Mouse (Mus musculus) kidney, embryonic 14.5 days (tissue): ENCODE data around the gene OR5BS1P. TPM values are rescaled to one million over a fixed set of nuclear protein-coding genes. Genes with fewer than 3 reads are reported as not detected.
A peak's percentile ranks its signal among the peaks of the same experiment; 100 is the strongest.

ENCODE experiments used
- ATAC-seq: fragments of 200-750 bp; cut with Nextera tagmentation; 2 replicates; pipeline ENCODE4 v1.8.0; 2017; ENCODE audit warnings: moderate number of reproducible peaks, mild to moderate bottlenecking, moderate TSS enrichment, moderate library complexity; ENCODE audit not compliant: low FRiP score, low TSS enrichment
- H3K27ac ChIP-seq: fragments of 300-500 bp; sonication (generic); 2 replicates; pipeline ENCODE4 v1.5.1; 2014; ENCODE audit warnings: low read depth, mild to moderate bottlenecking, low read length, moderate library complexity, mixed read lengths
- H3K27me3 ChIP-seq: fragments of 300-500 bp; sonication (generic); 2 replicates; pipeline ENCODE4 v1.6.1; 2014; ENCODE audit warnings: mild to moderate bottlenecking, low read length; ENCODE audit not compliant: control insufficient read depth, insufficient read depth
- H3K36me3 ChIP-seq: fragments of 300-500 bp; sonication (generic); 2 replicates; pipeline ENCODE4 v1.6.1; 2014; ENCODE audit warnings: low read length, mixed read lengths; ENCODE audit not compliant: control insufficient read depth, insufficient read depth
- H3K4me1 ChIP-seq: fragments of 300-500 bp; sonication (generic); 2 replicates; pipeline ENCODE4 v1.6.1; 2014; ENCODE audit warnings: low read length, mixed read lengths; ENCODE audit not compliant: control insufficient read depth, insufficient read depth
- H3K4me2 ChIP-seq: fragments of 300-500 bp; sonication (generic); replicated peaks from 2 replicates; pipeline ENCODE4 v1.6.1; 2014; ENCODE audit warnings: low read depth, mild to moderate bottlenecking, low read length
- H3K4me3 ChIP-seq: fragments of 300-500 bp; sonication (generic); 2 replicates; pipeline ENCODE4 v1.5.1; 2014; ENCODE audit warnings: mild to moderate bottlenecking, low read length
- H3K9ac ChIP-seq: fragments of 300-500 bp; sonication (generic); 2 replicates; pipeline ENCODE4 v1.6.1; 2014; ENCODE audit warnings: low read depth, mild to moderate bottlenecking, low read length, moderate library complexity
- H3K9me3 ChIP-seq: fragments of 300-500 bp; sonication (generic); 2 replicates; pipeline ENCODE4 v1.6.1; 2016; ENCODE audit warnings: low read length; ENCODE audit not compliant: control insufficient read depth
- WGBS: fragments of 180-500 bp; shearing (Covaris S2); extraction: QIAGEN DNeasy Blood & Tissue Kit; methylation state at CpG from one replicate; pipeline ENCODE4 v1.1.7; 2014; 5-methylcytosine and 5-hydroxymethylcytosine counted together
- polyA plus RNA-seq: library from polyadenylated mRNA; unstranded; fragments of >200 nt; fragmentation: Nextera tagmentation; extraction: Ambion mirVana; gene quantifications from 2 replicates; pipeline ENCODE4 v1.2.1, GENCODE M21; 2014

OR5BS1P gene
- polyA plus RNA-seq, 1 experiment from 2014 or later, result not detected

DNA sequence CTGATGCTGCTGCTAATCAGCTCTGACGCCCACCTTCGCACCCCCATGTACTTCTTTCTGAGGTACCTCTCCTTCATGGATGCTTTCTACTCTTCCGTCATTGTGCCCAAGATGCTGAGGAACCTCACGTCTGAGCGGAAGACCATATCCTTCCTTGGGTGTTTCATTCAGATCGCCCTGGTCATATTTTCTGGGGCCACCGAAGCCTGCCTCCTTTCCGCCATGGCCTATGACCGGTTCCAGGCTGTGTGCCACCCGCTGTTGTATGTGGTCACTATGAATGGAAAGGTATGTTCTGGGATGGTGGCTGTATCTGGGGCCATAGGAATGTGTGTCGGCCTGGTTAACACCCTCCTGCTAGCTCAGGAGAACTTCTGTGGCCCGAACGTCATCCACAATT, 1.8 kb downstream of the OR5BS1P start:
- Histone ChIP-seq H3K4me3 (no peak overlapping the region), H3K4me1 (no peaks in the 10 kb centered on the region), H3K27ac (no peak overlapping the region), H3K9ac (no peak overlapping the region), H3K4me2 (no peak overlapping the region), H3K27me3 (no peaks in the 10 kb centered on the region), H3K9me3 (no peaks in the 10 kb centered on the region), H3K36me3 (no peaks in the 10 kb centered on the region)
- 88% methylated on average over 13 of the region's 13 CpGs for WGBS
- ATAC-seq, result no peak

DNA sequence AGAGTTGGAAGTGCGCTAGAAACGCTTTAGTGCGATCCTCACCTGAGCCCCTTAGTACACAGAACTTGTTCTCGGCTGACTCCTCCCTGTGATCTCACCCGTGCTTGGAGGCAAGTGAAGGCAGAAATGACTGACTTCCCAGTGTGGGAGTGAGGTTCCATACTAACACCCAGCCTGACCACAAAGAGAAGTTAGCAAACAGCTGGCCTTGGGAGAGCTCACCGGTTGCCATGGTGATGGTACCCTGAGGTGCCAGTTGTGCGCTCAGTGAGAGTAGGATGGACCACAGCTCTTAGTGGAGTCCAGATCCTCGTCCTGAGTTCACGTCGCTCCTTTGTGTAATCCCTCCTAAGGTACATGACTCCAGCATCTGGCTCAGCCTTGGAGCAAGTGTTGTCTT, 5.3 kb downstream of the OR5BS1P start:
- 85% methylated on average over 10 of the region's 10 CpGs for WGBS
- no peak overlapping the region for H3K9ac ChIP-seq
- H3K4me3 ChIP-seq, result no peak overlapping the region
- H3K36me3 ChIP-seq, result no peaks in the 10 kb centered on the region
- H3K27ac ChIP-seq, result no peak overlapping the region
- H3K4me2 ChIP-seq, result no peak overlapping the region
- no peaks in the 10 kb centered on the region for H3K4me1 ChIP-seq
- H3K9me3 ChIP-seq, result no peaks in the 10 kb centered on the region
- no peak for ATAC-seq
- no peaks in the 10 kb centered on the region for H3K27me3 ChIP-seq

DNA sequence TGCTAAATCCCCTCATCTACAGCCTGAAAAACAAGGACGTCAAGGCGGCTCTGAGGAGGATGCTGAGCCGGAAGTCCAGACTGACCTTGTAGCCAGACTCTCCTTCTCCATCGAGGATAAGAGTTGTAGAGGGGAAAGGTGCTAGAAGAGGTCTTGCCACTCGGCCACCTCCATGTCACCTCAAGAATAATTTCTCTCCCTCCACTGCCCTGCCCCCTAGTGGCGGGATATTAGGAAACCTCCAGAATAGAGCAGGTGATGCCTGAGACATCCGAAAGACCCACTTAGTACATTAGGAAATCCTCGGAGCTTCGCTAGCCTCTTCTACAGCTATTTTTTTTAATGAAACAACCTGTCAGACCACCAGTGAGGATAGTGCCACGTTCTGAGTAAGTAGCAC, 5.7 kb downstream of the OR5BS1P start:
- no peak overlapping the region for H3K27ac ChIP-seq
- no peak for ATAC-seq

DNA sequence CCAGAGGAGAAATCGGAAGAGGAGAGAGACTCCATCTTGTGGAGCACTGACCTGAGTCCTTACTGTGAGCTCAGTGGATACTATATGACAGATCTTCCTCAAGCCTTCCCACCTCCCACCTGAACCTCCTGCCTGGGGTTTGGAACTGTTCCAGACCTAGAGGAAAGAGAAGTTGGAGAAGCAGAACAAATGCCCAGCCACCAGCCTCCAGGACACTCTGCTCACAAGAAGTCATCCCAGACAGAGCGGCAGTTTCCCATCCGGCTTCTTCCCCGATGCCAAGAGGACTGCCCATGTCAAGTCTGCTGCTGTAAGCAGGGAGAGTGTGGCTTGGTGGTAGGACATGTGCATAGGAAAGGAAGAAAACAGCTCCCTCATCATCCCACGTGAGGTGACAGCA, 6.6 kb downstream of the OR5BS1P start:
- H3K4me1 ChIP-seq, result no peaks in the 10 kb centered on the region
- H3K27me3 ChIP-seq, result no peaks in the 10 kb centered on the region
- H3K9me3 ChIP-seq, result no peaks in the 10 kb centered on the region
- H3K4me3 ChIP-seq, result no peak overlapping the region
- no peak overlapping the region for H3K4me2 ChIP-seq
- no peak overlapping the region for H3K27ac ChIP-seq
- H3K9ac ChIP-seq, result no peak overlapping the region
- no peak for ATAC-seq
- WGBS, result 87% methylated on average over 5 of the region's 5 CpGs
- no peaks in the 10 kb centered on the region for H3K36me3 ChIP-seq

More for the DNA sequence above, 5.7 kb downstream of the OR5BS1P start:
- no peaks in the 10 kb centered on the region for H3K4me1 ChIP-seq
- H3K27me3 ChIP-seq, result no peaks in the 10 kb centered on the region
- H3K4me2 ChIP-seq, result no peak overlapping the region
- no peak overlapping the region for H3K4me3 ChIP-seq
- H3K36me3 ChIP-seq, result no peaks in the 10 kb centered on the region
- no peak overlapping the region for H3K9ac ChIP-seq
- no peaks in the 10 kb centered on the region for H3K9me3 ChIP-seq
- 54% methylated on average over 10 of the region's 10 CpGs for WGBS

DNA sequence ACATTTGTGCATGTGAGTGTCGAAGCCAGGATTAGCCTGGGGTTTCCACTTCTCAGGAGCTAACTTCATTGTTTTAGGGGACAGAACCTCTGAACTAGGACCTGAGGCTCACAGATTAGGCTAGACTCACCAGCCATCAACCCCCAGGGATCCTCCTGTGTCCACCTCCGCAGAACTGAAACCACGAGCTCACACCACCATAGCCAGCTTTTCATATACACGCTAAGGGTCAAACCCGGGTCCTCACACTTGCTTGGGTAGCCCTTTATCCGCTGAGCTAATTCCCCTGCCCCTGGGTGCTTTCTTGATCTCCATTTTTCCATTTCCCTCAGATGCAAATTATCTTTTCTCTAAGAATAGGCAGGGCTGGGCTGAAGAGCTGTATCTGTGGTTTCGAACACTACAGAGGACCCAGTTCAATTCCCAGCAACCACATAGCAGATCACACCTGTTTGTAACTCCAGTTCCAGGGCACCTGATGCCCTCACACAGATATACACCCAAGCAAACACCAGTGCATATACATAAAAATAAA, 9.9 kb downstream of the OR5BS1P start:
- ATAC-seq, result no peak
- H3K4me1 ChIP-seq, result no peaks in the 10 kb centered on the region
- H3K9me3 ChIP-seq, result no peaks in the 10 kb centered on the region
- no peak overlapping the region for H3K27ac ChIP-seq
- H3K4me3 ChIP-seq, result no peak overlapping the region
- H3K4me2 ChIP-seq, result no peak overlapping the region
- WGBS, result 83% methylated on average over 7 of the region's 7 CpGs
- no peaks in the 10 kb centered on the region for H3K27me3 ChIP-seq
- H3K9ac ChIP-seq, result no peak overlapping the region
- H3K36me3 ChIP-seq, result no peaks in the 10 kb centered on the region

DNA sequence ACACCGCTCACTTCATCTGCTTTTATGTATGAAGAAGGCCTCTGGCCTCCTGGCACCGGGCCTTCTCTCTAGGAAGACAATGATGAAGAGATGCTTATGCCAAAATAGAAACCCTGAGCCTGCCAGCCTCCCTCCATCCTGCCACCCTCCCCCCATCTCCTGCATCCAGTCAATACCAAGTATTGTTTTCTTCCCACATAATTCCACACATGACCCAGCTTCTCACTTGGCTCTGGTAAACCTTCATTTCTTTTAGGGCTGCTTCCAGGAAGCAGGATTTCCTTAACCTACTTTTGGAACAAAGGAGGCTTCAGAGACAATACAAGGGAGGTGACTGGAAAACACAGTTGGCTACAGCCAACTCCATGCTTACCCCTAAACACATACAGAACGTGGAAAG, 13.0 kb downstream of the OR5BS1P start, which contains the start of gene Lalba:
Gene Lalba, minus strand, starts transcription at position 21 of the 400 bp plus-strand sequence.
- no peak for ATAC-seq
- no peak within 1 kb of the TSS for H3K9ac ChIP-seq
- 66% methylated on average over 3 of the region's 3 CpGs for WGBS
- H3K36me3 ChIP-seq, result no peaks in the 10 kb centered on the region
- H3K27ac ChIP-seq, result no peak within 1 kb of the TSS
- no peaks in the 10 kb centered on the region for H3K4me1 ChIP-seq
- H3K4me3 ChIP-seq, result no peak within 1 kb of the TSS
- no peaks in the 10 kb centered on the region for H3K9me3 ChIP-seq
- no peak within 1 kb of the TSS for H3K4me2 ChIP-seq
- no peaks in the 10 kb centered on the region for H3K27me3 ChIP-seq

DNA sequence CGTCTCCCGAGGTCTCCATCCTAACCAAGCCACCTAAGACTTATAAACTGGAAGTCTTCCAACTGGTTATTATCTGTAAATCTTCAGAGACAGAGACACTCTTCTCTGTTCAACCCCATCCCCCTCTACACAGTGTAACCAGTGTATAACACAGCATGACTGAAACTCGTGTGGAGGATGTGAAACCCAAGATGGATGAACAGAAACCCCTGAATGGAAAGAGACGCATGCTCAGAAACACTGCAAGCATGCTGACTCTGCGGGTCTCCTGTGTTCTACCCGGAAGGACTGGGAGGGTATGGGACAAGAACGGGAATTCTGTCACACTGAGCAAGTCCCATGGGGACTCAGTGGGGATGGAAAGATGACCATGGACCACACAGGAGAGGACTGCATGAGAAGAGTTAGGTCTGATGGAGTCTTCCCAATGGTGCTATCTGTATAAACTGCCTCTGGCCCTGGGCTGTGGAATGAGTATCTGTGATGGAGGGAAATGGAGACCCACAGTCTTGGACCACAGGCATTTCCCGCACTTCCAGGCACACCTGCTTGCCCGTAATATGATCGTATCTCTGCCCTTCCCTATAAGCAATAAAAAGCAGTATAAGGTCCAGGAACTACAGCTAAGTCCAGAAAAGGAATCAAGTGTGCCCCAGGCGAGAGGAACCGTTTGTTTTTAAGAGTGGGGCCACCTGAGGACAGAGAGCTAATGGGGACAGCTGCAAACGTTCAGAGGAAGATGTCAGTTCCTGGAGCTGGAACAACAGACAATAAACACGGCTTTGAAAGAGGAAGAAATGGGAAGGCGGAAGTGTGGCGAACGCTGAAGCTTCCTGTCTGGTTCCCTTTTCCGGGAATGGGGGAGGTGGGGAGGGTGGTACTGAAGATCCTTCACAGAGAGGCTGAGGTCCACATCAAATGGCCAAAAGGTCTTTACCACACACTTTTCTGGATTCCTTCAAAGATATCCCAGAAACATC, 14.5 kb downstream of the OR5BS1P start:
- Histone ChIP-seq H3K27me3 (no peaks in the 10 kb centered on the region), H3K4me3 (no peak overlapping the region), H3K36me3 (no peaks in the 10 kb centered on the region), H3K9me3 (peaks cover 7% of the 10 kb centered on the region; the same call in 1 of the 2 replicates), H3K4me2 (no peak overlapping the region), H3K9ac (no peak overlapping the region), H3K4me1 (no peaks in the 10 kb centered on the region), H3K27ac (no peak overlapping the region)
- ATAC-seq, result 0 out of 2 replicates have a peak, but pooled peaks have one; percentile 49
- 53% methylated on average over 18 of the region's 18 CpGs for WGBS

DNA sequence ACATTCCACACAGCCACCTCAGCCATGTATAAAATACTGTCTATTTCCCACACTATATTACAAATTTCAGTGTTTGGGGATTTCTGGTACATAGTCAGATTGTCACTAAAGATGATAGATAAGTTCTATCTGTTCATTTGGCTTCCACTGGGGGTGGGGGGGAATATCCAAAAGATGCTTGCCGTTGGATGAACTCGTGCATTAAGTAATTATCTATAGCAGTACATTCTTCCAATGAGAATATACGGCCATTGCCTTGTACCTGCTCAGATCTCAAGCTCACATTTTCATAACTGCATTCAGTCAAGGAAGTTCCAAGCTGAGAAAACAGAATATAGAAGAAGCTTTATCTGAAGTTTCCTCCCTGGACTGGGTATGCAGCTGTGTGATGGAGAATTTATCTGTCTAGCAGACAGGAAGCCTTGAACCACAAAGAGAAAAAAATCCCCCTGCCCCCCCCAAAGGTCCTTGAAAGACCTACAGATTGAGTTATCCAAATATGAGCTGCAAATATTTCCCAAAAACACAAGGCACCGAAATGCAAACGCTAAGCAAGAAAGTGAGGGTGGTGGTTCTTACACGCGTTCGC, 16.8 kb downstream of the OR5BS1P start:
- H3K27me3 ChIP-seq, result no peaks in the 10 kb centered on the region
- H3K4me1 ChIP-seq, result no peaks in the 10 kb centered on the region
- 93% methylated on average over 8 of the region's 8 CpGs for WGBS
- H3K27ac ChIP-seq, result no peak overlapping the region
- peaks cover 7% of the 10 kb centered on the region; the same call in 1 of the 2 replicates for H3K9me3 ChIP-seq
- H3K9ac ChIP-seq, result no peak overlapping the region
- H3K4me2 ChIP-seq, result no peak overlapping the region
- no peaks in the 10 kb centered on the region for H3K36me3 ChIP-seq
- no peak for ATAC-seq
- no peak overlapping the region for H3K4me3 ChIP-seq

DNA sequence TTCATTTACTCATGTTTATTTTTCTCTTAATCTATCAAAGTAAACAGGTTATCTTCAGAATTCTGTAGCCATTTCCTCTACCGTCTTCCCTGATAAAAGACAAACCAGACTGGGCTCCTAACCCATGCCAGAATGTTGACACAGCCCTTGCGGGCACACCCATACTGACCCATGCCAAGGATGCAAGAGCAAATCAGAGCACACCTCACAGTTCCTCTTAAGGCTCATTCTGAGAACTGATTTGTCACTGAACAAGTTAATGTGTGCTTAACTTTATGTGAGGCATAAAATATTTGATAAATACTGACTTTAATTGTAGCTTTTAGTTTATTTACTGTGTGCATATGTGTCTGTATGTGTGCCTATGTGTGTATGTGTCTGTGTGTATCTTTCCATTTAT, 21.6 kb downstream of the OR5BS1P start:
- 82% methylated on average over 2 of the region's 2 CpGs for WGBS
- Histone ChIP-seq H3K27ac (no peak overlapping the region), H3K4me2 (no peak overlapping the region), H3K9ac (no peak overlapping the region), H3K27me3 (no peaks in the 10 kb centered on the region), H3K4me3 (no peak overlapping the region), H3K4me1 (no peaks in the 10 kb centered on the region), H3K9me3 (peaks cover 7% of the 10 kb centered on the region; the same call in 1 of the 2 replicates), H3K36me3 (no peaks in the 10 kb centered on the region)
- no peak for ATAC-seq
